Mouse (Mus musculus) v-Abl transformed pro-B cells (cell line): ENCODE data around the gene Kazn.

Experiments used
- in situ Hi-C, 2 experiments: fragments of 400-800 bp; cut with MboI; formaldehyde crosslinking; loops; one replicate each; pipeline ENCODE4 v1.15.1; 2025; ENCODE audit not compliant: unreplicated experiment in 2 of 2

Kazn gene

GRCm38 (mm10) chr4:142064582-142065228 is 174.5 kb downstream of the Kazn start:
- in situ Hi-C loops = no loop called here

GRCm38 (mm10) chr4:142063057-142063534 is 176.1 kb downstream of the Kazn start:
- in situ Hi-C loops = no loop called here

GRCm38 (mm10) chr4:142061485-142062240 is 177.5 kb downstream of the Kazn start:
- in situ Hi-C loops = no loop called here

GRCm38 (mm10) chr4:142060455-142061378 is 178.5 kb downstream of the Kazn start:
- in situ Hi-C loops = no loop called here

- in situ Hi-C loops = no loop called here
Observed at GRCm38 (mm10) chr4:142059841-142060193, 179.4 kb downstream of the Kazn start.

- in situ Hi-C loops = no loop called here
Observed at GRCm38 (mm10) chr4:142059113-142059840, 179.9 kb downstream of the Kazn start.

GRCm38 (mm10) chr4:142057529-142058216 is 181.5 kb downstream of the Kazn start:
- in situ Hi-C loops = no loop called here

GRCm38 (mm10) chr4:142055600-142055999 is 183.6 kb downstream of the Kazn start:
- in situ Hi-C loops = no loop called here

GRCm38 (mm10) chr4:142054580-142054979 is 184.6 kb downstream of the Kazn start:
- in situ Hi-C loops = no loop called here

- in situ Hi-C loops = no loop called here
Observed at GRCm38 (mm10) chr4:142053661-142054448, 185.3 kb downstream of the Kazn start.

GRCm38 (mm10) chr4:142053261-142053660 is 185.9 kb downstream of the Kazn start:
- in situ Hi-C loops = no loop called here

GRCm38 (mm10) chr4:142052391-142053132 is 186.6 kb downstream of the Kazn start:
- in situ Hi-C loops = no loop called here
